Mouse (Mus musculus) R1 (cell line): ENCODE measurements around the gene Shpk.
A peak's percentile ranks its signal among the peaks of the same experiment; 100 is the strongest.

Experiments
- DNase-seq: peaks from one replicate; pipeline ENCODE4 v3.0.0-alpha.2; 2018; ENCODE audit warnings: low read depth, low spot score

Gene Shpk

DNA sequence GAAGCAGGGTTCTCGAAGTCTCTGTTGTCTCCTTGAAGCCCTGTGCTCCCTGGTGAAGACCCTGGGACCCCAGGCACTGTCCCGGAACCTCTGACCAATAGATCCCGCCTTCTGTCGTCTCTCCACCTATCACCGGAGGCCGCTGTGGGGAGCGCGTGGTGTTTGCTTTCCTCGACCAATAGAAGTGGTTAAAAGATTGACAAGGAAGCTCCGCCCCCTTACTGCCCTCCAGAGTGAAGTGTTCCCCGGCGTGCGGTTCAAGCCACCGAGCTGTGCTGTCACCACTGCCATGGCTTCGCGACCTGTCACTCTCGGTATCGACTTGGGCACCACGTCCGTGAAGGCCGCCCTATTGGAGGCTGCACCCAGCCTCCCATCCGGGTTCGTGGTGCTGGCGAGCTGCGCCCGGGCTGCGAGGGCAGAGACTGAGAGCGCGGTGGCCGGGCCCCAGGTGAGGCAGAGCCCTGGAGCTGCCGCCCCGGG is at the start of gene Shpk:
Shpk (plus strand) TSS at position 231 of the 483 bp plus-strand sequence.
- peak; percentile 98 for DNase-seq

DNA sequence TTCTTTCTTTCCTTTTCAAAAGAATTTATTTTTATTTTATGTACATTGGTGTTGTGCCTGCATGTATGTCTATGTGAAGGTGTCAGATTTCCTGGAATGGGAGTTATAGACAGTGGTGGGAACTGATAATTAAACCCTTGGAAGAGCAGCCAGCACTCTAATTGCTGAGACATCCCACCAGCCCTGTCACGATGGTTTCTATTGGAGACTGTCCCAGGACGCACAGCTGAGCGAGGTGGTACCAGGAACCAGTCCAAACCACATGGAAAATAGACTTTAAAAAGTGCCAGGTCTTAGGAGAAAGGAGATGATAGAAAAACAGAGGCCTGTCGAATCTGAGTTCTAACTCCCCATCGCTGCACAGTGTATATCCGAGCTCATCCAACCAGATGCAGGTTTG is 44.2 kb upstream of the Shpk start:
- no peak for DNase-seq

DNA sequence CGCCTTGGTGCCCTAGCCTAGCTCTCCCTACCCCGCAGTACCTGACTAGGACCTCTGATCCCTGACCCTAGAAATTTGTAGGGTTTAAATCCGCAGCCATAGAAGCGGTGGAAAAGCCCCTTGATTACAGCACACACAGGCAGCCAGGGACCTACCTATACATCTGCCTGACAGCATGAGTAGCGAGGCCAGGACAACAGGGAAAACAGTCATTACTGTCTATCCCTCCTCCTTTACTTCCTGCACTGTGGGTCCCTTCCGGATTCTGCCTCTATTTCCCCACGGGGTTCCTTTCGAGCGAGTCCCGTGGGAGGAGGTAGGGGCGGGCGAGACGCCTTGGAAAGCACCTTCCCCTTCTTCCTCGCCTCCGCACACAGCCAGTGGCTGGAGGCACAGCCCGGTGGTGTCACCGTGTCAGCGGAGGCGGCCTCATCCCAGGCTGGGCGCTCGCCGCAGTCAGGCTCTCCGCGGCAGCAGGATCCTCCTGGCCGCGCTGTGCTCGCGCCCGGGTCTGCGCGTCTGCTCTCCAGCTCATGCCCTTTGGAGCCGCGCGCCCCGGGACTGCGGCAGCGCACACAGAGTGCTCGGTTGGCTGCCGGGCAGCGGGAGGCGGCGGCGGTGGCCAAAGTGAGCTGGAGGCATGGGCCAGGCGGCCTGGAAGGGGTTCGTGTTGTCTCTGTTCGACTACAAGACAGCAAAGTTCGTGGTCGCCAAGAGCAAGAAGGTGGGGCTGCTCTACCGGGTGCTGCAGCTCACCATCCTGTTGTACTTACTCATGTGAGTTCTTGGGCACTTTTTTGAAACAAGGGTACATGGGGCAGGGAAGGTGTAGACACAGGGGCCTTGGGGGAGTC is 39.1 kb upstream of the Shpk start, which contains the start of gene P2rx5:
P2rx5 (plus strand) TSS at position 465 of the 854 bp plus-strand sequence.
- peak; percentile 71 for DNase-seq

DNA sequence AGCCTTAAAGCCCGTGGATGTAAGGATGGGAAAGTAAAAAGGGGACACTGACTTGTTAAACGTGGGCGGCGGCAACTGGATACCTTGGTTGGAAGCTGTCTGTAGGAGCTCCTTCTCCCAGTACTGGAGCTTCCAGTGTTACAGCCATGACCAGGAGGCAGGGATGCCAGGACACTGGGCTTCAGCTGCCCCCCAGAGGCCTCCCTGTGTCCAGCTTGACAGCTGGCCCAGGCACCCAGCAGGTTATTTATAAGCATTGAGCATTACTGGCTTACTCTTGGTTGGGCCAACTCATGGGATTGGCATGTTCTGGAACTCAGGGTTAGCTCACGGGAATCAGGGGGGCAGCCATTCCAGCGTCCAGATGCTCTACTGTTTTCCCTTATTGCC is 38.5 kb upstream of the Shpk start:
- DNase-seq = no peak

DNA sequence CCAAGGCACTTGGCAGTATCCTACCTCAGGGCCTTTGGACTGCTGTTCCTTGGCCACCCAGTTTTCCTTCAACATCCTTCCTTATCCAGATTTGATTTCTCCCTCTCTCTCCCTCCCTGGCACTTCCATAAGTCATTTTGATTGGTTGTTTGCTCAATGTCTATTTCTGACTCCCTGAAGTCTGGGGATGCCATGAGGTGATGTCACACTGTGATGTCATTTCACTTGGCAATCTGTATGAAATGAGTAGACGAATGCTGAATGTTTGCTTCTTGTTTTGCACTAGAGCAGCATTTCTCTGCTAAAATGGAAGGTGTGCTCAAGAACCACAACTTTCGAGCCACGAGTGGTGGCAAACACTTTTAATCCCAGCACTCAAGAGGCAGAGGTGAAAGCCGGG is 37.6 kb upstream of the Shpk start:
- no peak for DNase-seq

DNA sequence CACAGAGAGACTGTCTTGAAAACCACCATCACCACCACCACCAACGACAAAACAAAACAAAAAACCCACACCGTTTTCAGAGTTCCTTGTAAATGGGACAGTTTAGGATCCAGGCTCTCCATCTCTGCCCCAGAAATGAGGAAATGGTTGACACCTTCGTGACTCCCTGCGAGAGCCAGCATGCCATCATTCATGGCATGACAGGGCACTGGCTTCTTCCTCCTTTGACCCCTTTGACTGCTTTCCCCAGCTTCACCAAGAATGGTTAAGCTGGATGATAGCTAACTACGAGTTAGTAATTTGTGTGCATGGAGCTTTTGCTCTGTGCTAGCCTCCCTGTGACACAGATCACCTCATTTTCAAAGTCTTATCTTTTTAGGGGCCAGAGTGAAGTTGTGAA is 37.0 kb upstream of the Shpk start:
- DNase-seq = no peak

DNA sequence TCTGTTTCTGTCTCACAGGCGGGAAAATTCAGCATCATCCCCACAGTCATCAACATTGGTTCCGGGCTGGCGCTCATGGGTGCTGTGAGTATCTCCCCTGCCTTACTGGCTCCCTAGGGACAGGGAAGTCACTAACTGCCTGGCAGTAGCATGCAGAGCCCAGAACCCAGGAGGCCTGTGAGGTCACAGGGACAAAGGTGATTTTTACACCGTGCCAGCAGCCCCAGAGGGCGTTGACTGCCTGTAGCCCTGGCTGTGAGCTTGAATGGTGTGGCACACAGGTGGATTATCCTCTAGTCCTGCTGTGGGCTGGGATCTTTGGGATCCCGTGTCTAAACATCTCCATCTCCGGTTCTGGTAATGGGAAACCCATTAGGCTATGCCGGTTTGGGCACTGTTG is 31.2 kb upstream of the Shpk start:
- DNase-seq = no peak

DNA sequence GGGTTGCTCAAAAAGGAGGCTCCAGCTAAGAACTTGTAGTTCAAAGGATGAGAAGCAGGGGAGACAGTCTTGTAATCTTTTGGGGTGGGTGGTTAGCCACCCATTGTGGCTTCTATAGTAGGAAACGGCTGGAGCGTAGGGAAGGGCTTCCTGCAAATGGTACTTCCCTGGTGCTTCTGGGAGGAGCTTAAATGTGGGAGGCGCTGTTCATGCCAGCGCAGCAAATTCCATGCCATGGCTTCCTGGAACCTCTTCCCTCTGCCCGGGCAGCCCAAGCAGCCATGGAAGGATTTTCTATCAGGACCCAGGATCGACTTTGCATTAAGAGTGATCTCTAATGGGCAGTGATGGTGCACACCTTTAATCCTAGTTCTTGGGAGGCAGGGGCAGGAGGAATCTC is 30.7 kb upstream of the Shpk start:
- DNase-seq = peak; percentile 64

DNA sequence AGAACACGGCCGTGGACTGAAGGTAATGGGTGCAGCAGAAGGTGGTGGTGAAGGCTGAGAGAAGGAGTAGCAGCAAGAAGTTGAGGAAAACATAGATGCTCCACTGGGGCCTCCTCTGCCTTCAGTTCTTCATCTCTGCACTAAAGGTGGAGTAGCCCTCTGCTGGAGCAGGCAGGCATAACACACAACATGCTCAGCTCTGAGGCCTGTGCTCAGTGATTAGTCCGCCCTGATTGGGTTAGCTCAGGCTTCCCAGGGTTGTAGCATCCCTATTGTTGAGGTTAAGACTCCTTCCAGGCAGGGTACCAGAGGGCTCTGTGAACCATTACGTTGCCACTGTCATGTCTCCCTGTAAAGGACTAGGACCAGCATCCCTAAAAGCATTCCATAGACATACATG is 30.0 kb upstream of the Shpk start:
- DNase-seq = peak; percentile 92

GRCm38 (mm10) chr11:73172186-73172585 is 27.1 kb upstream of the Shpk start:
- DNase-seq = no peak

DNA sequence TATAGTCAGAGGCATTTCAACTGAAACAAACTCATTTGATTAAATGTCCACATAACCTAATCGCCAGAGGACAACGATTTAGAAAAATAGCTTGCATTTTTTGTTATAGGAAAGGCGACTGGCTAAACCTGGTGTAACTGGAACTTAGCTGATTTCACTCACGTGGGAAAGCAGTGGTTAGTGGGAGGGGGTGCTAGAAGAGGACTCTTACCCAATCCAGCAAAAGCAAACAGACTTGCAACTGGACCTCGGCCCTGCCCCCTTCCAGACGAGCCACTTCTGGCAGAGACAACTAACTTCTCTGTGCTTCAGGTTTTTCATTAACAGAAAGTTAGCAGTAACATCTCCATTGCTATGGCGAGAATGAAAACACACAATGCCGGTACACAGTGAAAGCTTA is 23.6 kb upstream of the Shpk start:
- DNase-seq = peak; percentile 40

GRCm38 (mm10) chr11:73176186-73176585 is 23.1 kb upstream of the Shpk start:
- peak; percentile 18 for DNase-seq

- DNase-seq = peak; percentile 99
These were observed 22.4 kb upstream of the Shpk start, which contains the start of the genes Emc6 and Tax1bp3 for GRCm38 (mm10) chr11:73176608-73177508. Gene Emc6 (minus strand): TSS chr11:73177037. Gene Tax1bp3 (plus strand): TSS chr11:73177083.

GRCm38 (mm10) chr11:73177509-73177875 is 21.8 kb upstream of the Shpk start:
- DNase-seq = peak; percentile 66

DNA sequence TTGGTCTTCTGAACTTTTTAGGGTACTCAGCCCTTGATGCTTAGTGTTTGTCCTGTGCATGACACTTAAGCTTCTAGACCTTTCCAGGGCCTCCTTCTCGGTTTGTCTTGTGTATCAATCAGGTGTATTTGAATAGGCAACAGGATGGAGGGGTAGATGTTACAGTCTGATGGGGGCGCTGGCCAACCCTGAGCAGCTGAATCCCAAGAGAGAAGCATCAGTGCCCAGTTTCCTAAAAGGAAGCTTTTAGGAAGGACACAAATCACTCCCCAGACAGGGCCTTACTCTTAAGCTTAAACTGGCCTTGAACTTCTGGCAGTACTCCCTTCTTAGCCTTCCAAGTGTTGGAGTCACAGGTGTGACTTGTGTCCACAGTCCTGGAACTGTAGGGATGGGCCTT is 21.4 kb upstream of the Shpk start:
- no peak for DNase-seq

GRCm38 (mm10) chr11:73185872-73186615 is 13.2 kb upstream of the Shpk start:
- no peak for DNase-seq

GRCm38 (mm10) chr11:73187231-73187630 is 12.0 kb upstream of the Shpk start:
- DNase-seq = no peak

- no peak for DNase-seq
These were observed 6.2 kb upstream of the Shpk start for GRCm38 (mm10) chr11:73193047-73193446.

DNA sequence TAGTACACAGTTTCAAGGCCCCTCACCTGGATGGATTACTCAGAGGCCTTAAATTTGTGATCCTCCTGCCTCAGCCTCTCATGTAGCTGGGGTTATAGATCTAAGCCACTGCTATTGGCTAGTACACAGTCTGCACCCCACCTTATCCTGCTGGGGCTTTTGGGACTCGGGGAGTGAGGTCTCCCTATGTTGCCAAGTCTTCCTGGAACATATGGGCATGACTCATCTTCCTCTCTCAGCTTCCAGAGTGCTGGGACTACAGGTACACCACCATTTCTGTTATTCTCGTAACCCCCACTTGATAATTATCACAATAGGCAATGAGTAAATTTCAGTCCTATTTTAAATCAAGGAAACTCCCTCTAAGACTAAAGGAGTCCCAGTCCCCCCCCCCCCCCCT is 4.8 kb upstream of the Shpk start:
- DNase-seq = no peak

DNA sequence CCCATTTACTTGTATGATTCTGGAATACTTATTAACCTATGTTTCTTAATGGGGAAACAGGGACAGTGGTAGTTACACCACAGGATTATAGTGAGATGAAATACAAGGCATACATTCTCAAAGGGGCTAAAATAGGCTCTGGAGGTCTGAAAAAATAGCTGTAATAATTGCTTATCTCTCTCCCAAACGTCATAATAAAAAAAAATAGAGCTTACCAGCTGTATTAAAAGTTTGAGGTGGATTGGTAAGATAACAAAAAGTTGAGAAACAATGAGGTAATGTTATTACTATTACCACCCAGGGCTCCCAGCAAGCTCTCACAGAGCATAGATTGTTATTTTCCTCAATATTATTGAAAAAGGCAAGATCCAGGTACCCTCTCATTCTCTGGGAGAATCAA is 1.1 kb upstream of the Shpk start:
- no peak for DNase-seq

GRCm38 (mm10) chr11:73198603-73199229 is 544 bp upstream of the Shpk start, which contains the start of gene Ctns:
Gene Ctns (minus strand): TSS chr11:73199042.
- DNase-seq = peak; percentile 93
